In the genomic region with DNA sequence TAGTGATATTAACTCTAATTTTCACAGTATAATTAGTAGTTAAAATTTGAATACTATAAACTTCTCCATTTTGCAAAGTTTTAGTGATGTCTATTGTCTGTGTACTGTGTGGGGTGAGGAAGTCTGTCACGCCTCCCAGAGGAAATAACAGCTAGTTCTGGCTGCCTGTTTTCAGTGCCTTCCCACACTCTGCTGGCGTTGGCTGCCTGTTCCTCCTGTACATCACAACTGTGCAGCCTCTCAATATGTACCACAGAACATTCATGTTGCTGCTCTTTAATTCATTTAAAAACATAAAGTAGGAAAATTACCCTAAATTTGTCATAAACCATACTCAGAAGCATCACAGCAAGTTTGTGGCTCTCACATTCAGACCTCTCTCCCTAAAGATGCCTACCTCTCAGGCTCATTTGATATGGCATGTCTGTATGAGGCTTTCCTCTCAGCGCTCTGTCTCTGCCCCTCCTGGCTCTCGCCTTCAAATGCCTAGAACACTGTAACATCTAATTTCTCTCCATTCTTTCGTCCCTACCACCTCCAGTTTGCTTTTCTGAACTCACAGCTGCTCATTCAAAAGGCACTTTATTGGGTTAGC, we compare ENCODE assay signal across 17 mouse cellular contexts.
DNase-seq lines count a peak whose midpoint lies in the region; TF ChIP-seq lines count a peak whose summit lies in the region.
"Had no signal": no experiment of that assay in that cellular context is flagged by ENCODE, and none has a peak within 500 bp of the region (broad histone marks: within the 10 kb centered on the region; RNA-seq: fewer than 3 reads in every experiment).

No protein-coding gene starts in this region.

- no peak for TF ChIP-seq CTCF in left cerebral cortex, adult 2 months (IDR thresholded peaks at IDR 0.05)

- peak; percentile 5 to 18 for DNase-seq in left cerebral cortex, adult 18-20 months (ENCODE audit: low spot score in 2 of 2)
- DNase-seq in left cerebral cortex, adult 2 months (ENCODE audit: extremely low spot score in 1 of 2, low spot score in 2 of 2), result no peak
- peak; percentile 49 for DNase-seq in cerebellum, adult 11-12 months
- DNase-seq in cerebellum, postnatal 10 days, result peak; percentile 60 to 66
- peak; percentile 27 to 32 for DNase-seq in layer of hippocampus, postnatal 36 days
- DNase-seq in spleen, postnatal 4 days (ENCODE audit: low spot score in 2 of 2), result no peak
- DNase-seq in ovary, postnatal 10 days (ENCODE audit: low spot score), result no peak
- DNase-seq: adrenal gland, postnatal 36 days; gastrocnemius, adult 2 months; heart, adult 11 months; heart, postnatal 4 days; kidney, adult 11 months; kidney, postnatal 10 days; lung, postnatal 10 days; thymus, postnatal 36 days had no signal

- H3K4me3 ChIP-seq in left cerebral cortex, adult 2 months, result no peak overlapping the region
- H3K4me3 ChIP-seq: forebrain, embryonic 13.5 days; gastrocnemius, adult 2 months; limb, embryonic 15.5 days had no signal

- intact Hi-C loops in left cerebral cortex, adult 2 months (cut with DNase I), result no loop called here

- no peak overlapping the region for H3K27ac ChIP-seq in left cerebral cortex, adult 2 months
- H3K27ac ChIP-seq: forebrain, embryonic 13.5 days; gastrocnemius, adult 2 months; limb, embryonic 15.5 days had no signal

Comparison
In these comparisons a context has a peak if more than half of its experiments do, and no peak if none do; other contexts are left out.
1. DNase-seq: peak in left cerebral cortex, adult 18-20 months (2 of 2), cerebellum, adult 11-12 months (single experiment), cerebellum, postnatal 10 days (2 of 2) and layer of hippocampus, postnatal 36 days (2 of 2); none in left cerebral cortex, adult 2 months (0 of 2), spleen, postnatal 4 days (0 of 2) and ovary, postnatal 10 days (single experiment).